Mouse (Mus musculus): ENCODE data around the gene Prkg1. TPM values are rescaled to one million over a fixed set of nuclear protein-coding genes. Genes with fewer than 3 reads are reported as not detected.

Prkg1 gene
- polyA plus RNA-seq, 2 experiments = 7.1 to 9.6 TPM

DNA sequence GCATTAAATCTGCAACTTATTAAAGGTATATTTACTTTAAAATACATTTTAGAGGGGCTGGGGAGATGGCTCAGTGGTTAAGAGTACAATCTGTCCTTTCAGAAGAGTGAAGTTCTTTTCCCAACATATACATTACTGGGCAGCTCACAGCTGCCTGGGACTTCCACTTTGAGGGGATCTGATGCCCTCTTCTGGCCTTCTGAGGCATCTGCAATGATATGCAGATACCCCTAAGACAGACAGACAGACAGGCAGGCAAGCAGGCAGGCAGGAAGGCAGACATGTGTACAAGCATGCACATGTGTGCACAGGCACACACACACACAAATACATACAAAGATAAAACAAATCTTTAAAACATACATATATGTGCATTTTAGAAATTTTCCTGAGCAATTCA lies 60.8 kb downstream of the Prkg1 start:
- Histone ChIP-seq H3K27me3 (ENCODE audit: control insufficient read depth, insufficient read depth, low read length) (no peaks in the 10 kb centered on the region), H3K9ac (ENCODE audit: low read depth, low read length, severe bottlenecking) (no peak overlapping the region), H3K9me3 (ENCODE audit: control insufficient read depth, low read length) (no peaks in the 10 kb centered on the region), H3K4me3 (replicated peaks; ENCODE audit: low read length) (no peak overlapping the region), H3K4me1 (ENCODE audit: control insufficient read depth, insufficient read depth, low read length) (no peaks in the 10 kb centered on the region), H3K4me2 (replicated peaks; ENCODE audit: low read depth, low read length, severe bottlenecking) (no peak overlapping the region), H3K36me3 (ENCODE audit: control insufficient read depth, insufficient read depth, low read length) (no peaks in the 10 kb centered on the region), H3K27ac (replicated peaks; ENCODE audit: low read depth, low read length) (no peak overlapping the region)
- no peak for DNase-seq (ENCODE audit: low spot score)
- TF ChIP-seq POLR2A (IDR thresholded peaks at IDR 0.05; ENCODE audit: borderline replicate concordance, extremely low read depth, insufficient read depth, insufficient read length) = no peak
- ATAC-seq (ENCODE audit: low FRiP score, low read depth) = no peak

DNA sequence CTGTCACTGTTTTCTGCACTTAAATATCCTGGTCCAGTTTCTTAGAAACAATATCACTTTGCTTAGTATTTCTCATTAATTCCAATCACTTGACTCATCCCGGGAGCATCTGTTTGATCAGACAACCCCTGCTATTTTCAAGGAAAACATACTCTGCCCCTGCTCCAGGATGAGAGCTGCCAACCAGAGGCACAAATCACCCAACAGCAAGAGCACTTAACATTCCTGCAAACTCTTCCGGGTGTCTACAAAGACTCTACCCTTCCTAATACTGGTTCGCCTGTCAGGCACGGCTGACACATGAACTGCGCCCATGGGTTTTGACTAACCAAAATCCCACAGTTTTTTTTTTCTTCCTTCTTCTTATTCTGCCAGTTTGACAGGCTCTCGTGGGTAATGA lies 65.9 kb downstream of the Prkg1 start:
- no peak overlapping the region for H3K4me3 ChIP-seq (replicated peaks; ENCODE audit: low read length)
- no peak for TF ChIP-seq POLR2A (IDR thresholded peaks at IDR 0.05; ENCODE audit: borderline replicate concordance, extremely low read depth, insufficient read depth, insufficient read length)
- H3K4me1 ChIP-seq (ENCODE audit: control insufficient read depth, insufficient read depth, low read length) = no peaks in the 10 kb centered on the region
- no peaks in the 10 kb centered on the region for H3K36me3 ChIP-seq (ENCODE audit: control insufficient read depth, insufficient read depth, low read length)
- ATAC-seq (ENCODE audit: low FRiP score, low read depth) = no peak
- no peaks in the 10 kb centered on the region for H3K9me3 ChIP-seq (ENCODE audit: control insufficient read depth, low read length)
- no peak overlapping the region for H3K27ac ChIP-seq (replicated peaks; ENCODE audit: low read depth, low read length)
- 63% methylated on average over 6 of the region's 6 CpGs for WGBS
- no peak overlapping the region for H3K9ac ChIP-seq (ENCODE audit: low read depth, low read length, severe bottlenecking)
- H3K27me3 ChIP-seq (ENCODE audit: control insufficient read depth, insufficient read depth, low read length) = no peaks in the 10 kb centered on the region
- DNase-seq (ENCODE audit: low spot score) = no peak
- no peak overlapping the region for H3K4me2 ChIP-seq (replicated peaks; ENCODE audit: low read depth, low read length, severe bottlenecking)

DNA sequence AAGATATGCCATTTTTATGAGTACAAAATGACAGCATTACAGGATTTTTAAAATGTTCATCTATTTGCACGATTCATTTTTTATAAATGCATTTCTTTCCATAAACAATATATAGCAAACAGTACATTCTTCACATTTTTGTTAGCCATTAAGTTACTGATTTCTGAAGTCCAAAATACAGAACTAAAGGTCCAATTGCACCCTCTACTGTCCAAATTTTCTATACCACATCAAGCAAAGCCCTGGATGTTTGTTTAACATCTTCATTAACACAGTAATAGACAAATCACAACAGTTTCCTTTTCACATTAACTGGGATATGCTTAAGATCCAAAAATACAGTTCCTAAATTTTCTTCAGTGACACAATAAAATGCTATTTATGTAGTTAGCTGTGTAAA lies 84.0 kb downstream of the Prkg1 start:
- H3K36me3 ChIP-seq (ENCODE audit: control insufficient read depth, insufficient read depth, low read length) = no peaks in the 10 kb centered on the region
- H3K9me3 ChIP-seq (ENCODE audit: control insufficient read depth, low read length) = no peaks in the 10 kb centered on the region
- no peaks in the 10 kb centered on the region for H3K4me1 ChIP-seq (ENCODE audit: control insufficient read depth, insufficient read depth, low read length)
- no peak overlapping the region for H3K27ac ChIP-seq (replicated peaks; ENCODE audit: low read depth, low read length)
- DNase-seq (ENCODE audit: low spot score) = peak; percentile 56
- H3K4me2 ChIP-seq (replicated peaks; ENCODE audit: low read depth, low read length, severe bottlenecking) = no peak overlapping the region
- H3K4me3 ChIP-seq (replicated peaks; ENCODE audit: low read length) = no peak overlapping the region
- H3K27me3 ChIP-seq (ENCODE audit: control insufficient read depth, insufficient read depth, low read length) = no peaks in the 10 kb centered on the region
- H3K9ac ChIP-seq (ENCODE audit: low read depth, low read length, severe bottlenecking) = no peak overlapping the region
- no peak for ATAC-seq (ENCODE audit: low FRiP score, low read depth)
- whole genome bisulfite sequencing = 28% methylated on average over 1 of the region's 1 CpGs
- TF ChIP-seq POLR2A (IDR thresholded peaks at IDR 0.05; ENCODE audit: borderline replicate concordance, extremely low read depth, insufficient read depth, insufficient read length) = no peak

DNA sequence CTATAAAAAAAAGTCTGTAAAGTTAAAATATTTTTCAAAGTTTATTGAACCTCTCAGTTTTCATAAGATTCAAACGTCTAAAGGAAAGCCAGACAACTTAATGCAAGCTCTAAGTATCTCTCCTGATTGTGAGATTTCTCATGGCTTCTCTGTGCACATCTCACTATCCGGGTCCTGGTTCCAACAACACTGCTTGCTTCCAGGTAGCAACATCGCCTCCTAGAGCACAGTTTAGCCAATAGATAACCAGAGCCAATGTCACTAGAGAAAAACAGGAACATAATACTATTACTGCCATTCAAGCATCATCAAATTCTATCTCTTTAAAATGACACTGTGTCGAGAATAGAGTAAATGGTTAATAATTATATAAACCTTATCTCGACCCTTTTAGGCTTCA lies 86.5 kb downstream of the Prkg1 start:
- no peaks in the 10 kb centered on the region for H3K9me3 ChIP-seq (ENCODE audit: control insufficient read depth, low read length)
- H3K4me1 ChIP-seq (ENCODE audit: control insufficient read depth, insufficient read depth, low read length) = no peaks in the 10 kb centered on the region
- WGBS = 47% methylated on average over 5 of the region's 5 CpGs
- no peak for TF ChIP-seq POLR2A (IDR thresholded peaks at IDR 0.05; ENCODE audit: borderline replicate concordance, extremely low read depth, insufficient read depth, insufficient read length)
- no peak overlapping the region for H3K9ac ChIP-seq (ENCODE audit: low read depth, low read length, severe bottlenecking)
- no peaks in the 10 kb centered on the region for H3K27me3 ChIP-seq (ENCODE audit: control insufficient read depth, insufficient read depth, low read length)
- H3K36me3 ChIP-seq (ENCODE audit: control insufficient read depth, insufficient read depth, low read length) = no peaks in the 10 kb centered on the region
- no peak for DNase-seq (ENCODE audit: low spot score)
- no peak overlapping the region for H3K4me2 ChIP-seq (replicated peaks; ENCODE audit: low read depth, low read length, severe bottlenecking)
- no peak for ATAC-seq (ENCODE audit: low FRiP score, low read depth)
- no peak overlapping the region for H3K27ac ChIP-seq (replicated peaks; ENCODE audit: low read depth, low read length)
- no peak overlapping the region for H3K4me3 ChIP-seq (replicated peaks; ENCODE audit: low read length)

DNA sequence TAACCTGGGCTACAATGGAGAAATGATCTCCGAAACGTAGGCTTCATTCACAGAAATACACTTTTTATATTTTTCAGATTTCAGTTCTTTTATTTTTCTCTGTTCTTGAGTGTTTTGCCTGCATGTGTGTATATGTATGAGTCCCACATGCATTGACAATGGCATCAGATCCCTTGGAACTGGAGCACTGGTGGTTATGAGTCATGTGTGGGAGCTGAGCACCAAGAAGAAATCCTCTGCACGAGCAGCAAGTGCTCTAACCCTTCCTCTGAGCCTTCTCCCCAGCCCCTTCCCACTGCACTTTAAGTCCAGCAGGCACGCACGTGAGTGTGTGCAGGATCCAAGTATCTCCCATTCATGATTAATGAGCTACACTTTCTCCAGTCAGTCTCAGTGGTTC lies 93.1 kb downstream of the Prkg1 start:
- Histone ChIP-seq H3K9ac (ENCODE audit: low read depth, low read length, severe bottlenecking) (no peak overlapping the region), H3K4me1 (ENCODE audit: control insufficient read depth, insufficient read depth, low read length) (no peaks in the 10 kb centered on the region), H3K27ac (replicated peaks; ENCODE audit: low read depth, low read length) (no peak overlapping the region), H3K9me3 (ENCODE audit: control insufficient read depth, low read length) (no peaks in the 10 kb centered on the region), H3K4me3 (replicated peaks; ENCODE audit: low read length) (no peak overlapping the region), H3K27me3 (ENCODE audit: control insufficient read depth, insufficient read depth, low read length) (no peaks in the 10 kb centered on the region), H3K4me2 (replicated peaks; ENCODE audit: low read depth, low read length, severe bottlenecking) (no peak overlapping the region), H3K36me3 (ENCODE audit: control insufficient read depth, insufficient read depth, low read length) (no peaks in the 10 kb centered on the region)
- WGBS = 70% methylated on average over 5 of the region's 5 CpGs
- no peak for DNase-seq (ENCODE audit: low spot score)
- ATAC-seq (ENCODE audit: low FRiP score, low read depth) = no peak
- TF ChIP-seq POLR2A (IDR thresholded peaks at IDR 0.05; ENCODE audit: borderline replicate concordance, extremely low read depth, insufficient read depth, insufficient read length) = no peak

DNA sequence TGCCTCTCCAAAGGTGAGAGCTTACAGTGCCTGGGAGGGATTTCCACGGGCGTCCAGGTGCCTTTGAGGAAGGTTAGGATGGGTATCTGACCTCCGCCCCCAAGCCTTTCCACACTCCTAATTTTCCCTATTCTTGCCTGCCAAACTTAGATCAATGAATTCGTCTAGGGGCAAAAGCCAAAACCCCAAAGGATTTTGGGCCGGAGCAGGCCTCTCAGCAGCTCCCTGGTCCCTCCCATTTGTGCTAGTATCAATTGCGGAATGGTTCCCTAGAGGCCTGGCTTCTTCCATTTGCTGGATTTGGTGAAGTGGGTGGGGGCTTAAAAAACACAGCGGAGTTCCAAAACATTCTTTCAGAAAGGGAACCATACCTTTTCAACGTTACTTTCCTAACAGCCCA lies 99.8 kb downstream of the Prkg1 start:
- ATAC-seq (ENCODE audit: low FRiP score, low read depth) (no peak), DNase-seq (ENCODE audit: low spot score) (peak; percentile 17)
- no peaks in the 10 kb centered on the region for H3K9me3 ChIP-seq (ENCODE audit: control insufficient read depth, low read length)
- peak overlapping the region; percentile 59 for H3K4me3 ChIP-seq (replicated peaks; ENCODE audit: low read length)
- H3K27me3 ChIP-seq (ENCODE audit: control insufficient read depth, insufficient read depth, low read length) = peaks cover 17% of the 10 kb centered on the region
- 3% methylated on average over 8 of the region's 8 CpGs for WGBS
- H3K27ac ChIP-seq (replicated peaks; ENCODE audit: low read depth, low read length) = 0 out of 2 replicates have a peak overlapping the region, but pooled peaks have one; percentile 13
- H3K36me3 ChIP-seq (ENCODE audit: control insufficient read depth, insufficient read depth, low read length) = no peaks in the 10 kb centered on the region
- H3K9ac ChIP-seq (ENCODE audit: low read depth, low read length, severe bottlenecking) = peak overlapping the region; percentile 59
- peaks cover 5% of the 10 kb centered on the region; the same call in 1 of the 2 replicates for H3K4me1 ChIP-seq (ENCODE audit: control insufficient read depth, insufficient read depth, low read length)
- H3K4me2 ChIP-seq (replicated peaks; ENCODE audit: low read depth, low read length, severe bottlenecking) = peak overlapping the region; percentile 83
- TF ChIP-seq POLR2A (IDR thresholded peaks at IDR 0.05; ENCODE audit: borderline replicate concordance, extremely low read depth, insufficient read depth, insufficient read length) = no peak
